Mouse (Mus musculus) hindbrain, embryonic 16.5 days (tissue): ENCODE results near the gene Crybg3. TPM values are rescaled to one million over a fixed set of nuclear protein-coding genes. Genes with fewer than 3 reads are reported as not detected.

Source experiments
- ATAC-seq: fragments of 200-750 bp; cut with Nextera tagmentation; 2 replicates; pipeline ENCODE4 v1.8.0; 2017; ENCODE audit warnings: moderate TSS enrichment, moderate library complexity
- H3K27ac ChIP-seq: fragments of 300-500 bp; sonication (generic); 2 replicates; pipeline ENCODE4 v1.5.1; 2014; ENCODE audit warnings: low read depth, mild to moderate bottlenecking, control low read depth, low read length, moderate library complexity
- H3K27me3 ChIP-seq: fragments of 300-500 bp; sonication (generic); replicated peaks from 2 replicates; pipeline ENCODE4 v1.6.1; 2014; ENCODE audit warnings: low read length; ENCODE audit not compliant: control insufficient read depth, insufficient read depth
- H3K36me3 ChIP-seq: fragments of 300-500 bp; sonication (generic); 2 replicates; pipeline ENCODE4 v1.6.1; 2014; ENCODE audit warnings: mild to moderate bottlenecking, low read length, moderate library complexity, mixed read lengths; ENCODE audit not compliant: control insufficient read depth, insufficient read depth
- H3K4me1 ChIP-seq: fragments of 300-500 bp; sonication (generic); 2 replicates; pipeline ENCODE4 v1.6.1; 2014; ENCODE audit warnings: low read depth, low read length; ENCODE audit not compliant: control insufficient read depth, insufficient read depth
- H3K4me2 ChIP-seq: fragments of 300-500 bp; sonication (generic); 2 replicates; pipeline ENCODE4 v1.6.1; 2014; ENCODE audit warnings: mild to moderate bottlenecking, low read length, control low read depth, moderate library complexity
- H3K4me3 ChIP-seq: fragments of 300-500 bp; sonication (generic); 2 replicates; pipeline ENCODE4 v1.5.1; 2014; ENCODE audit warnings: mild to moderate bottlenecking, low read length, control low read depth, moderate library complexity
- H3K9ac ChIP-seq: fragments of 300-500 bp; sonication (generic); 2 replicates; pipeline ENCODE4 v1.6.1; 2014; ENCODE audit warnings: low read depth, mild to moderate bottlenecking, control low read depth, low read length, moderate library complexity
- H3K9me3 ChIP-seq: fragments of 300-500 bp; sonication (generic); 2 replicates; pipeline ENCODE4 v1.6.1; 2014; ENCODE audit warnings: mild to moderate bottlenecking, low read length, moderate library complexity; ENCODE audit not compliant: control insufficient read depth
- WGBS: fragments of 180-500 bp; shearing (Covaris S2); extraction: QIAGEN DNeasy Blood & Tissue Kit; methylation state at CpG from one replicate; pipeline ENCODE4 v1.1.7; 2014; 5-methylcytosine and 5-hydroxymethylcytosine counted together
- polyA plus RNA-seq: library from polyadenylated mRNA; unstranded; fragments of >200 nt; fragmentation: Nextera tagmentation; extraction: Ambion mirVana; gene quantifications from 2 replicates; pipeline ENCODE4 v1.2.1, GENCODE M21; 2015

Gene Crybg3
- polyA plus RNA-seq, 1 experiment from 2014 or later, result 2.0 TPM

- no peaks in the 10 kb centered on the region for H3K4me1 ChIP-seq
- H3K27ac ChIP-seq, result no peak overlapping the region
- H3K4me2 ChIP-seq, result no peak overlapping the region
- peaks cover 8% of the 10 kb centered on the region for H3K36me3 ChIP-seq
- no peaks in the 10 kb centered on the region for H3K27me3 ChIP-seq
- ATAC-seq, result no peak
- H3K9me3 ChIP-seq, result no peaks in the 10 kb centered on the region
- 90% methylated on average over 14 of the region's 14 CpGs for WGBS
- H3K4me3 ChIP-seq, result no peak overlapping the region
- no peak overlapping the region for H3K9ac ChIP-seq
These were observed 107.6 kb downstream of the Crybg3 start for GRCm38 (mm10) chr16:59493199-59493598.

DNA sequence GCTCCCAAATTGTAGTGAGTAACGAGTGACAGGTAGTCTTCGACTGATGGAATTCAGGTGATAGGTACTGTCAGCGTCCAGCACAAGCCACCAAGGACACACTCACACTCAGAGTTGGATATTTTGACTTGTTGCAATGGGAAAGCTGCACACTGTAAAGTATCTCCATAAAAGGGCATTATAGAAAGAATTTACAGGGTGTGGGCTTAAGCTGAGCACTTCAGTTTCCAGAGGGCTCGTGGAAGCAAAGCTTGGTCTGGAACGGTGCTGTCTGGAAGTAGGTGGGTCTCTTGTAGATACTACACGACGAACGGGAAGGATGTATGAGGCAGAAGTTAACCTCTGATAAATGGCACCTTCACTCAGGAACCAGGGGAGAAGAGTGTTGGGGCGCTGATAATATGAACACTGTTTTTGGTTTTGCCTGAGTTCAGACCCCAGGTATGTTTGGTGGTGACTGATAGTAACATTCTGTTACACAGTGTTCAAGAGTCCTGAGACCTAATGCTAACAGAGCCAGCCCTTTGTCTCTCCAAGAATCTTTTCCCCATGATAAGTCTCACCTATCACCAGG is 112.7 kb downstream of the Crybg3 start:
- Histone ChIP-seq H3K9me3 (no peaks in the 10 kb centered on the region), H3K4me3 (no peak overlapping the region), H3K27ac (no peak overlapping the region), H3K27me3 (no peaks in the 10 kb centered on the region), H3K4me1 (no peaks in the 10 kb centered on the region), H3K36me3 (peaks cover 5% of the 10 kb centered on the region), H3K9ac (no peak overlapping the region), H3K4me2 (no peak overlapping the region)
- ATAC-seq, result no peak
- WGBS, result 97% methylated on average over 9 of the region's 9 CpGs

DNA sequence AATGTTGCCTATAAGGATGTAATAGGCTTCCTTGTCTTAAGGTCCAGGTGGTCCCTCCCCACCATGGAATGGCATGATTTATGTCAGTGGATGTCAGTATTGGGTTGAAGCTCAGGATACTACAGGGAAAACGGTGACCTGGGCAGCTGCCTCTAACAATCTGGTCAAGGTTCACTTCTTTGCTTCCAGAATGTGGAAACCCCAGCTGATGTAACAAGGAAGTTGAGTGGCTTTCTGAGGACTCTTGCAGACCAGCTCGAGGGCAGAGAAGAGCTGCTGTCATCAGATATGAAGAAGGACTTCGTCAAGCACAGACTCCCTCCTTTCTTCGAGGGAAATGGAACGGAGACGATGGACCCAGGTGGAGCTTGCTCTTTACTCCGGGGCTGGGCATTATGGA is 113.5 kb downstream of the Crybg3 start:
- Histone ChIP-seq H3K36me3 (peaks cover 5% of the 10 kb centered on the region), H3K27me3 (no peaks in the 10 kb centered on the region), H3K9me3 (no peaks in the 10 kb centered on the region), H3K27ac (no peak overlapping the region), H3K9ac (no peak overlapping the region), H3K4me2 (no peak overlapping the region), H3K4me3 (no peak overlapping the region), H3K4me1 (no peaks in the 10 kb centered on the region)
- 95% methylated on average over 7 of the region's 7 CpGs for WGBS
- ATAC-seq, result no peak

GRCm38 (mm10) chr16:59477955-59478354 is 122.8 kb downstream of the Crybg3 start:
- no peak overlapping the region for H3K9ac ChIP-seq
- ATAC-seq, result no peak
- H3K4me3 ChIP-seq, result no peak overlapping the region
- H3K4me1 ChIP-seq, result no peaks in the 10 kb centered on the region
- no peaks in the 10 kb centered on the region for H3K9me3 ChIP-seq
- H3K27ac ChIP-seq, result no peak overlapping the region
- 97% methylated on average over 3 of the region's 3 CpGs for WGBS
- H3K27me3 ChIP-seq, result no peaks in the 10 kb centered on the region
- H3K36me3 ChIP-seq, result 0 out of 2 replicates have a peak, but pooled peaks cover 2% of the 10 kb centered on the region
- H3K4me2 ChIP-seq, result no peak overlapping the region

- Histone ChIP-seq H3K4me3 (no peak overlapping the region), H3K27ac (no peak overlapping the region), H3K27me3 (no peaks in the 10 kb centered on the region), H3K4me1 (no peaks in the 10 kb centered on the region; the same call in 1 of the 2 replicates), H3K9me3 (no peaks in the 10 kb centered on the region), H3K9ac (no peak overlapping the region), H3K4me2 (no peak overlapping the region), H3K36me3 (0 out of 2 replicates have a peak, but pooled peaks cover 2% of the 10 kb centered on the region)
- ATAC-seq, result no peak
- WGBS, result 26% methylated on average over 1 of the region's 1 CpGs
These were observed 126.0 kb downstream of the Crybg3 start for GRCm38 (mm10) chr16:59474788-59475187.

- 49% methylated on average over 6 of the region's 6 CpGs for WGBS
- Histone ChIP-seq H3K4me2 (peak overlapping the region; percentile 80), H3K27me3 (no peaks in the 10 kb centered on the region), H3K36me3 (no peaks in the 10 kb centered on the region), H3K9me3 (no peaks in the 10 kb centered on the region), H3K4me1 (no peaks in the 10 kb centered on the region; the same call in 1 of the 2 replicates), H3K27ac (no peak overlapping the region), H3K4me3 (peak overlapping the region; percentile 87), H3K9ac (no peak overlapping the region)
- no peak; the same call in 1 of the 2 replicates for ATAC-seq
These were observed 128.2 kb downstream of the Crybg3 start for GRCm38 (mm10) chr16:59472546-59472945.

DNA sequence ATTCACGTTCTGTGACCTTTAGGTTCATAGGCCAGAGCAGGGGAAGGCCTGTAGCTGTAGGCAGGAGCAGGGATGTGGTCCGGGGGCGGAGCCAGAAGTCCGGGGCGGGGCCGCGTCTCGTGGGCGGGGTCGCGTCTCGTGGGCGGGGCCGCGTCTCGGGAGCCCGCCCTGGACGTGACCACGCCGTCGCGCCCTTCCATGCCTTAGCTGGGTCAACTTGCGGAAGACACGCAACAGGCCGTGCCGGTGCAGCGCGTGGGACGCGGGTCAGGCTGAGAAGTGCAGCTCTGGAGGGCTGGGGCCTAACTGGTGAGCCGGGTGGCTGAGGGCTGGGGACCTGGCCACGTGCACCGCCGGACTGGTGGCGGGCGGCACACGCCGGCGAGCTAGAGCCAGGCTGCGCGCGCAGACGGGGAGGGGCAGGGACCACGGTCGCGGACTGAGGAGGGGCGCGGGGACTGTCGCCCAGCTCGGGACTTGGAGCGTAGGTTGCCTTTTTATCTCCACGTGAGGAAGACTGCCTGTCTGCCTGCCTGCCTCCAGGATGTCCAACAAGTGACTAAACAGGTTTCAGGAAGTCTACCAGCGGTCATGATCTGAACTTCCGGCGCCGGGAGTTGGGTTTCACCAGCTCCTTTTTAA is 129.0 kb downstream of the Crybg3 start, which contains the start of gene Riox2:
Gene Riox2 (plus strand): TSS at position 139 of the 642 bp plus-strand sequence.
- Histone ChIP-seq H3K9me3 (no peaks in the 10 kb centered on the region), H3K27me3 (no peaks in the 10 kb centered on the region), H3K36me3 (no peaks in the 10 kb centered on the region), H3K4me1 (no peaks in the 10 kb centered on the region; the same call in 1 of the 2 replicates), H3K4me3 (peak within 1 kb of the TSS; percentile 87), H3K9ac (peak within 1 kb of the TSS; percentile 79), H3K27ac (no peak within 1 kb of the TSS; the same call in 1 of the 2 replicates), H3K4me2 (peak within 1 kb of the TSS; percentile 80)
- 2% methylated on average over 53 of the region's 56 CpGs for WGBS
- ATAC-seq, result peak; percentile 97

DNA sequence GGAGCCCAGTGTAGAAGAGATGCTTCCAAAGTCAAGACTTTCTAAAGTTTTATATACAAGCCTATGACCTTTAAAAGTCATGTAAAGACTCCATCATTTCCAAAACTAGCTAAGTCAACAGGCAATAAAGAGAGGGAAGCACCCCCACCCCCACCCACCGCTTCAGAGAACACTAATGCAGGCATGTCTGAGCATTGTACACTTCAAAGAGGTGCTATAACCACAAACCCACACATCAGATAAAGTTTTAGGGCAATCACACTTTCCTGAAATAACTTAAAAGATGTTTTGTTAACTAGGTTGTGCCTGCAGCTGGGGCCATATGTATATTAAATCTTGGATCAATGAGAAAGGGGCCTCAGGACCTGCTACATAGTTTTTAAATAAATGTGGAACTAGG is 130.9 kb downstream of the Crybg3 start:
- Histone ChIP-seq H3K9me3 (peaks cover under 1% of the 10 kb centered on the region; the same call in 1 of the 2 replicates), H3K4me3 (no peak overlapping the region), H3K4me1 (no peaks in the 10 kb centered on the region; the same call in 1 of the 2 replicates), H3K27me3 (no peaks in the 10 kb centered on the region), H3K36me3 (no peaks in the 10 kb centered on the region), H3K9ac (no peak overlapping the region), H3K4me2 (no peak overlapping the region), H3K27ac (no peak overlapping the region)
- 96% methylated on average over 1 of the region's 1 CpGs for WGBS
- ATAC-seq, result no peak

GRCm38 (mm10) chr16:59463973-59464372 is 136.8 kb downstream of the Crybg3 start:
- no peak for ATAC-seq
- 81% methylated on average over 6 of the region's 6 CpGs for WGBS
- Histone ChIP-seq H3K4me3 (no peak overlapping the region), H3K27me3 (no peaks in the 10 kb centered on the region), H3K27ac (no peak overlapping the region), H3K9me3 (peaks cover 3% of the 10 kb centered on the region; the same call in 1 of the 2 replicates), H3K4me1 (no peaks in the 10 kb centered on the region), H3K9ac (no peak overlapping the region), H3K4me2 (no peak overlapping the region), H3K36me3 (no peaks in the 10 kb centered on the region)
